Mouse (Mus musculus) liver, adult 2 months (tissue): ENCODE measurements at regions not wholly inside any gene's neighbourhood (a gene's known extent, or its start where the extent isn't known, plus 50 kb on each side); places are given as distances from the start of the nearest gene placed in this dataset.

Experiments
- CTCF ChIP-seq: fragments of 200-500 bp; IDR thresholded peaks from 2 replicates; pipeline ENCODE4 v1.5.1; 2011; ENCODE audit warnings: low read depth, low read length, control low read depth
- POLR2A ChIP-seq: fragments of 200-500 bp; IDR thresholded peaks from 2 replicates; pipeline ENCODE4 v1.6.1; 2011; ENCODE audit warnings: low read length, control low read depth; ENCODE audit not compliant: insufficient read depth; ENCODE audit errors: extremely low read depth

GRCm38 (mm10) chr5:119605444-119605843, 65.0 kb upstream of the Tbx3 start:
- TF ChIP-seq CTCF (no peak), POLR2A (no peak)
